Mouse (Mus musculus) megakaryocyte progenitor cell, adult 5-6 weeks (primary cell): ENCODE data around the gene Prcp. TPM values are rescaled to one million over a fixed set of nuclear protein-coding genes. Genes with fewer than 3 reads are reported as not detected.

Source experiments
- ATAC-seq: replicated peaks from 2 replicates; pipeline ENCODE4 v1.8.0; 2016; ENCODE audit warnings: mild to moderate bottlenecking, moderate TSS enrichment, inconsistent platforms; ENCODE audit not compliant: poor library complexity
- total RNA-seq, 2 experiments: library from RNA; stranded (forward) in 1 of 2; stranded (reverse) in 1 of 2; fragments of 157-497, 149-512 nt in 1 of 2; fragments of 200-1000 nt in 1 of 2; gene quantifications; 2 replicates each; pipeline versions ENCODE4 v1.2.3 to v1.2.4; 2015 to 2017

The Prcp gene
- total RNA-seq (2015) (111 and 115 TPM in 2 replicates), total RNA-seq (2017) (30.8 and 33.2 TPM in 2 replicates)

DNA sequence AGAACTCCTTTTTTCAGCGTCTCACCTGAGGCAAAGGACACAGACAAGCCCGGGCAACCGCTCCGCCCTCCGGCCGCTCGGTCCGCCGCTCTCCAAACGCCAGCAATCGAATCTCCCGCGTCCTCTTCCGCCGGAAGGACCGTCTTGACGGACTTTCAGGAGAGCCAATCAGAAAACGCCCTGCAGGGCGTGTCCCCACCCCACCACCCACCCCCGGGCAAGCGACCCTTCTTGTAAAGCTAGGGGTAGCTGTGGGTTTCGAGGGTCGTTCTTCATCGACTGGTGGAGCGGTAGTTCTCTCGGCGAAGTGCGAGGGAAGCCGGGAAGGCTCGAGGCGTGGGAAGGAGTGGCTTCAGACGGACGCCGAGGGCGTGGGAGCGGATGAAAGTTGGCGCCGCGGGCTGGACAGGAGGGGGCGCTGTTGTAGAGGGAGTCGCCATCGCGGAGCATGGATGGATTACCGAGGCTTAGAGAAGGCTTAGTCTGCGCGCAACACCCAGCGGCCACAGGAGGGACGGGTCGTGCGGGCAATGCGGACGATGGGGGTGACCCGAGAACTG, at the start of gene Prcp, which contains the start of gene Ddias:
Gene Prcp, plus strand, starts transcription at position 355 of the 560 bp plus-strand sequence.
Gene Ddias, minus strand, starts transcription at position 132 of the 560 bp plus-strand sequence.
- ATAC-seq = peak; percentile 49

DNA sequence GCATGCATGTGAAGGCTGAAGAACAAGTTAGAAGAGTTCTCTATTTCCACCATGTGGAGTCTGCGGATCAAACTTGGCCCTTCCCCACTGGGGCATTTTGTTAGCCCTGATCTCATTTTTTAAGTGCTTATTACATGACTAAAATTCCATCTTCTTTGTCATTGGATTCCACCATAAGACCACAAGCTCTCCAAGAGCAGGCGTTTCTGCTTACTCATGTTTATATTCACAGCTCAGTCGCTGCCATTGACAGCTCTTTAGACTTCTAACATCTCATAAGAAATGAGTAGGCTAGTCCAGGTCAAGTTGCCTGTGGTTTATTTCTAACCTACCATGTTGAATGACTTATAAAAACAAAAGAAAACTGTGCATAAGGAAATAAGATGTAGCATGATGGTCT, 48.0 kb upstream of the Prcp start:
- ATAC-seq = no peak

DNA sequence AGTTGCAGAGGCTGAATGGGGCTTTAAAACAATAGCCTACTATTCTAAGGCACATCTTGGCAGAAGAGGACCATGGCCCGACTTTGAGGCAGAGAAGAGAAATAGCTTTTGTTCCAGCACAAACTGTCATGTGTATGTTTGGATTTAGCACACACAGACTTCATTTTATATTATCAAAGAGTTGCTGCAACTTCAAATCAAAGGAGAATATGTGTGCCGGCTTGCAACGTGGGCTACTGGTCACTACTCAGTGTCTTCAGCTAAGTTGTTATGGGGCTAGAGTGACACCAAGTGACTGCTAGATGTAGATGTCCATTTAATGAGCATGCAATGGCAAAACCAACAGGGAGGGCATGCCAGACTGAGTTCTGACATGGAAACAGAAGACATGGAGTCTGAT, 46.3 kb upstream of the Prcp start:
- no peak for ATAC-seq

DNA sequence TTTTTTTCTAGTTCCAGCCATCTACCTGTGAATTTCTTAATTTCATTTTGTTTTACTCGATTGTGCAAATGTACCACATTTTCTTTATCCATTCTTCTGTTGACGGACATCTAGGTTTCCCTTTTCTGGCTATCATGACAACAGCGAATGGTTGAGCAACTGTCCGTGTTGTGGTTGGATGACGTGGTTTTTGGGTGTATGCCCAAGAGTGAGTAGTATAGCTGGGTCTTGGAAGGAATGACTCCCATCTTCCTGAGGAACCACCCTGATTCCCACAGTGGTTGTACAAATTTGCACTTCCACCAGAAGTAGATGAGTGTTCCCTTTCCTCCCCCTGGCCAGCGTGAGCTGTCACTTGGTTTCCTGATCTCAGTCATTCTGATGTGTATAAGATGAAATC, 41.9 kb upstream of the Prcp start:
- ATAC-seq = peak; percentile 77

DNA sequence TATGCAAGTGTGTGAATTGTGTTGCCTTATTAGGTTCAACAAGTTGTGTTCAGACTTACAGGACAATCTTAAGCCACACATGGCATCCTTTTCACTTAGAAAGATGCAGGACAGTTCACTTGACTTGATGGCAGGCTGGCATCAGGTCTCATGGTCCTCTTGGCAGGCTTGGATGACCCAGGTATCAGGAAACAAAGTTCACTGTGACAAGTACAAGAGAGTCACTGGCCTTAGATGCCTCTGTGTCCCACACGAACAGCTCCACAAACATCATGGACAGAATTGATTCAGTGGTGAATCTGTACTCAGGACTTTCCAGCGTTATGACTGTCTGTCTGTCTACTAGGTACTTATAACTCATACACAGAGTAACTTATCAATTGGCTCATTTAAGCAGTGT, 39.9 kb upstream of the Prcp start:
- no peak for ATAC-seq

DNA sequence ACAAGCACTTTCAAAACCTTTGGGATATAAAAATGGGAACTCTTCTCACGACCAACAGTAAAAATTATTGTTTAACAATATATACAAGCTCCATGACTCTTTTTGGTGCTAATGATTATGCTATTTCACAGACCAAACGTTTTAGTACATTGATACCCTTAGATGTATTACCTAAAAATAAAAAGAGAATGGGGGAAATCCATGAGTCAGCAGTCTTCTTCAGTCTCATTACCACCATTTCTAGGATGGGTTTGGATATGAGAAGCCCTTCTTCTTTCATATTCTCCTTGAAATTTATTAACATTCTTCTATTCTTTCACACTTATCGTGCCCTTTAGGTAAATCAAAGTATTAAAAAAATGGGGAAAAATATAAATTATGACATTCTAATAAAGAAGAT, 37.8 kb upstream of the Prcp start:
- no peak for ATAC-seq

DNA sequence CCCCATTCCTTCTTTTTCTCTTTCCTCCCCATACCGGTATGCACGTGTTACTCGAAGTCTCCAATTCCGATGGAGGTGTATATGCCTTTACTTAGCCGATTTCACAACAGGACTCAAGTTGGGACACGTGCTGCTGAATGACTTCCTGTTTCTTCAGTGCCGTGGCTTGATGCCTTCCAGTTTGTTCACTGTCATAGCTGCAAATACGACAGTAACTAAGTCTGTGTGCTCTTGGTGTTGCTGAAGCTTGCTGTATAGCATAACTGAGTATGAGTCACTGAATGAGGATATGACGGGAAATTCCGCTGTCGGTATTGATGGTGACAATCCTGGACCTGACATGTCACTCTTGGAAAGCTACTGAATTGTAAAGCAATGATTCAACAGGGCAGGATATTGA, 37.0 kb upstream of the Prcp start:
- peak; percentile 93 for ATAC-seq

DNA sequence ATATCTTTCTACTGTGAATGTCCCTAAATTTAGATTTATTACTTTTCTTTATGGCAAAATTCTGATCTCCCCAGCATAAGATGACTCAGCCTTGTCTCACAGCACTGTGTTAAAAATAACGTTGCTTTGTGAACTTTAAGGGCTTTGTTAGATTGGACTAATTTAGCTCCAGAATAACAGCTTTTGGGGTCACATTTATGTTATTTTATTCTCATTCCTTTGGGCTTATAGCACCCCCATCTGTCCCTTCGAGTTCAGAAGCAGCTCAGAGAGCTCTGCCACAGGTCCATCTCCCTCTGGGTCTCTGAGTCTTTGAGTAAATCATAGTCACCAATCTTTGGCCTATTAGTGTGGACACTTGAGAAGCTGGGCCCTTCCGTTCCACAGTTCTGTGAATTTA, 36.4 kb upstream of the Prcp start:
- ATAC-seq = no peak

DNA sequence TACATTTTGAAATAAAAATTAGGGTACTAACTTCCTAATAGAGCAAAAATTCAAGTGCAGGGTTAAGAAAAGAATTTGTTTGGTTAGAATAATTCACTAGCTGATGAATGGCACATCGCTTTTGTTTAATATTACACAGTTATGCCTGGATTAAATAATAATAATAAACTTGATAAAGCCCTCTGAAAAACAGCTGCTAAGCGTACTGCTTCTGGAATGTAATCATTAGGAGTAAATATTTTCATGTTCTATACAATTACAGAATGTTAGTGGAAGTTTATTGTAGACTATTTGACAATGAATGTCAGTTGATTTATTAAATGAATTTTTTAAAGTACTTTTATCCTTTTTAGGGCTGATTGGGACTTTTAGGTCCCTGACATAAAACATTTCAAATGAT, 32.0 kb upstream of the Prcp start:
- no peak for ATAC-seq

DNA sequence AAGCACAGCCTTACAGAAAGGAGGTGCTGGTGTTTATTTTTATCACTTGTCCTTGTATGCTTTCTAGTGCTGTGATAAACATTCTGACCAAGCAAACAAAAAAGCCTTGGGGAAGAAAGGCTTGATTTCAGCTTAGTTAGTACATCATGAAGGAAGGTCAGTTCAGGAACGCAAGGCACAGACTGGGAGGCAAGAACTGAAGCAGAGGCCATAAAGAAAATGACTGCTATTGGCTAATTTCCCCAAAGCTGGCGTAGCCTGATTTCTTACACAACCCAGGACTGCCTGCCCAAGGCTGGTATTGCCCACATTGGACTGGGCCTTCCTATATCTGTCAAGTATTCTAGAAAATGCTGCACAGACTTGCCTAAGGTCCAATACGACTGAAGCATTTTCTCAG, 26.0 kb upstream of the Prcp start:
- no peak; the same call in 1 of the 2 replicates for ATAC-seq

DNA sequence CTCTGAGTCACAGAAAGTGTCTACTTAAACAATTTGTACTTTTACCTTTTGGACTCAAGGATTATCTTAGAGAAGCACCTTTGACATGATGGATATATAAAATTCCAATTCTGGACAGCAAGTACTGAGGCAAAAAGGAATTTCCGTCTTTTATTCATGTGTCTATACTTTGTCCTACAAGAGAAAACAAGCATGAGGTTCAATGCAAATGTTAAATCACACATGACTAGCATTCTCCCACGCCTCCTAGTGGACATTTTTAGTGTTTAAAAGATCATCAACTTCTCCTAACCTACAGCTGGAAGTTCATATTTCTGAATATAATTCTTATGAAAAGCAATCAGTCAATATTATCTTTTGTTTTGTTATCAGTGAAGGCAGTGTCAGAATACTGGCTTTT, 7.7 kb upstream of the Prcp start:
- ATAC-seq = peak; percentile 83

DNA sequence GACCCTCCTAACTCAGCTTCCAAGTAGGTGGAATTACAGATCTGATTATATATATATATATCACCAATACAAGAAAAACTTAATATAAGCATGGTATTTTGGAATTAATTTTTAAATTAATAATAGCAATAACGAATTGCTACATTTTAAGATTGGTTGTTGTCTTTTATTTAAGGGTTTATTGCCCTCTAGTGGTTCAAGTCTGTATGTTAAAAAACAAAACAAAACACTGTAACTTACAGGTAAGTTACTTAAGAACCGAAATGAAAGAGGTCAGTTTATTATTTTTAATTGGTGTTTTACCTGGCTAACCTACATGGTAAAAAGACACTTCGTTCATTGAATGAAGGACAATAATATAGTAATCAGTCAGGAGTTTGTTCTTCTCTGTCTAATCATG, 4.1 kb upstream of the Prcp start:
- ATAC-seq = no peak

DNA sequence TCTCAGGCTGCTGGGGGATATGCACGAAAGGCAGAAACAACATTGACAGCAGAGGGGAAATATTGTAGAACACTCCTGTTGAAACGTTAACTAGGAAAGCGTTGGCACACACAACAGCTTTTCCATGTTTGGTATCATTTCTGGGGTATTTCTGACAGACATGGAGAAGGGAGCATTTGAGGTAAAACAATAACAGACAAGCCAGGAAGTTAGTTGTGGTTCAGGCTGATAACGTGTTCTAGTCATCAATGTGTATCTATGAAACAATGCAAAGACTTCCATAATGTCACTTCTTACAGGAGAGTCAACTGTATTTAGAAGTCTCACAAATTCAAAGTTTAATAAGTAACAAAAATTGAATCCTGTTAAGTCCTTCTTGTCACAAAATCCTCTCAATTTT, 2.7 kb upstream of the Prcp start:
- ATAC-seq = no peak

DNA sequence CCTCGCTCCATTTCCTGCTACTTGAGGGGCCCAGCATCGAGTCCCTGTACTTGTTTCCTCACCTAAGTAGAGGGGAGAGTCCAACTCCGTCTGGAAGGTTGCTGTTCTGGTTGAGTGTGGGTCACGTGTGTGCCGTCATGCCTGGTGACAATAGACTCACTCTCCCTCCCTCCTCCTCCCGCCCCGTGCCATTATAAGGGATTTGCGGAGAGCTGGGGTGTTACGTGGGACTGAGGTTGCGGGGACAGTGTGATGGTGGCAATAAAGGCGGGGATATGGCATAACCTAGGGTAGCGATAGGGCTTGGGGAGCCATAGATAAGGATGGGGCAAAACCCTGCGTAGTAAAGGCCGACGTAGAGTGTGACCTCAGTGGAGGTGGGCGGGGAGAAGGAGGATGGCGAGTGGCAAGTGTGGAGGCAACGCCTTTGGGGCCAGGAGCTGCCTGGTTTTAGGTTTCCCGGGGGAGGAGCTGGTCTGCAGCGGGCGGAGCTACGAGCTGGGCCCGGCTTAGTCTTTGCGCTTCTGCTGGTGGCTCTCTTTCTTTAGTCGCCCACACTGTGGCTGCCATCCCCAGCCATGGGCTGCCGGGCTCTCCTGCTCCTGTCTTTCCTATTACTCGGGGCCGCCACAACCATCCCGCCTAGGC, 615 bp downstream of the Prcp start:
- peak; percentile 65 for ATAC-seq

DNA sequence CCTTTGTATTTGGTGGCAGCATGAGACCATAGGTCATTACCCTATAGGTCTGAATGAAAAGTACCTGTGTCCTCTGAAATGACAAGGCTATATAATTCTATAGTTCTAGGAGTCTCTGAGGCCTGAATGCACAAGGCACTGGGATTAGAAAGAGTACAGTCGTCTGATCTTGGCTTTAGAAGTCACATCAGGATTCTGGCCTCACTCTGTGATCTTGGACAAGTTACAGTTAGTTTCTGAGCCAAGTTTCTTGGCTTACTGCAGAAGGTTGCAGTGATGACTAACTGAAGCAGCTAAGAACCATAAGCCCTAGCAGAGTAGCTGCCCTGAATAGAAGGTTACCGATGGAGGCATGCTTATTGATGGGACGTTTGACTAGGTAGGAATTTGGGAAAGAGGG, 1.8 kb downstream of the Prcp start:
- no peak for ATAC-seq

DNA sequence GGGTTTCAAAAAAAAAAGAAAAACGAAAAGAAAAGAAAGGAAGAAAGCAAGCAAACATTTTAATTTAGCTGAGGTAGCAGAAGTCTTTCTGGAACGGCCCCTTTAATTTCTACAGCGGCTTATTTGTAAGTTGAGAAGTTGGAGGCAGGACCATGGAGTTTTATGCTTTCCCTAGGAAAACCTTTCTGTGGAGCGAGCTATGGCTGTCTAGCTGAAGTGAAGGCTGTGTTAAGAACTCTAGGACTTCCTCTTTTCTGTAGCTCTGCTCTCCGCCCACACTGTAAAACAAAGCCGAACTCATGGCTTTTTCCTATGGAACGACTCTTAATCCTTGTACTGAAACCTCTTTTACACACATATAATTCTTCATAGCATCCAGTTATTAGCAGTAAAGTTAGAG, 2.3 kb downstream of the Prcp start:
- ATAC-seq = no peak

DNA sequence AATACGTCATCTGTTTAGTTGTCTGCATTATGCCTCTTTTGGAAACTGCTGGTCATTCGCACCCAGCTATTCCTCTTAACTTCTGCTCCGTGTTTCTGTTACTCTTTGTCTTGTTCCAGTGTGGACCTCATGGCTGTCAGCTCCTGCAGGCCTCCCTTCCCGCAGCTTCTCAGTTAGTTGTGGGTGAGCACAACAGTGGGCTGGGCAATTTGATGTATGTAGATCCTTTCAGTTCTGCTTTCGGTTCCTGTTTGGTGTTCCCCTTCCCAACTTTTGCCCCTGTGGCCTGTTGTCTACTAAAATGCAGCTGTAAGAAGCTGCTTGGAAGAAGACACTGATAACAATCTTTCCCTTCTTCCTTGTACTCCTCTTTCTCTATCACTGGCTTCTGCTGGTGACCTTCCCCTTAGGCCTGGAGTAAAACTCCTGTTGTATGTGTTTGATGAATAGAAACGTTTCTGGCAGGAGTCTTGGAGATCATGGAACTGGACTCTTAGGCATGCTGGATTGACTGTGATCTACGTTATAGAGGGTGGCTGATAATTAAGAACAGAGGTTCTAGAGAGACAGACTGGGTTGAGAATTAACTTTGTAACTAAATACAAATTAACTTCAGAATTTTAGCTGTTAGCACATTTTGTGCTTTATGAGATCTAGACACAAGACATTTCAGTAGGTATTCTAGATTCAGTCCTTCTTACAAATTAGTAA, 4.5 kb downstream of the Prcp start:
- ATAC-seq = peak; percentile 25

DNA sequence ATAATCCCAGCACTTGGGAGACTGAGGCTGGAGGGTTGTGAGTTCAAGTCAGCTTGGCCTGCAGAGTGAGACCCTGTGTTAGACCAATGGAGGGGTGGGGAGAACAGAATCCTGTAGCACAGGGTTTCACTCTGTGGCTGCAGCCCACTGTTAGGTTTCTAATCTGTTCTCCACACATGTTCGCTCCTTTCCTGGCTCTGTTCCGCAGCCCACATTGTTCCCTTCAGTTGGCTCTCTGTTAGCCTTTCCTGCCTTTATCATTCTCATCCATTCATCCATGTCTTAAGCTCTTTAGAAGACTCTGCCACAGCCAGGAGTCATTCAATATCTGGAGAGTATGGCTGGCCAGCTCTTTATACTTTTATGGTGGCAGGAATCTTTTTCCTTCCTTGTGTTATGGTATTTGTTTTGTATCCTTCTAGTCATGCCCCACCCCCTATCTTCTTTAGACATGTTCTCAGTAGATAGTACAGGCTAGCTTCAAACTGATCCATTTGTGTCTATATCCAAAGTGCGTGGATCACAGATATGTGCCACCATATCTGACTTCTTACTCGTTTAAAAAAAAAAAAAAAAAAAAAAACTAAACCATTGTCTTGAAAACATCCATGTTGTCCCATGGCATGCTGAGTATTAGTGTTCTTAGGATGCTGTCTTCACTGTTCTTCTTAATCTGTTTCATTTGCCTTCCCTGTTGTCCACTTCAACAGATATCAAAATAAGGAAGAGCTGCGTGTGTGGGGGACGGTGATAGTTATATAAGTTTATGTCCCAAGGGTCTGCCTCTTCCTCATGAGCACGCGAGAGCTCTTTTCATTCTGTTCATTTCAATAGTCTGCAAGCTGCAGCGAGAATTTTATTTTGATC, 9.8 kb downstream of the Prcp start:
- ATAC-seq = peak; percentile 77

DNA sequence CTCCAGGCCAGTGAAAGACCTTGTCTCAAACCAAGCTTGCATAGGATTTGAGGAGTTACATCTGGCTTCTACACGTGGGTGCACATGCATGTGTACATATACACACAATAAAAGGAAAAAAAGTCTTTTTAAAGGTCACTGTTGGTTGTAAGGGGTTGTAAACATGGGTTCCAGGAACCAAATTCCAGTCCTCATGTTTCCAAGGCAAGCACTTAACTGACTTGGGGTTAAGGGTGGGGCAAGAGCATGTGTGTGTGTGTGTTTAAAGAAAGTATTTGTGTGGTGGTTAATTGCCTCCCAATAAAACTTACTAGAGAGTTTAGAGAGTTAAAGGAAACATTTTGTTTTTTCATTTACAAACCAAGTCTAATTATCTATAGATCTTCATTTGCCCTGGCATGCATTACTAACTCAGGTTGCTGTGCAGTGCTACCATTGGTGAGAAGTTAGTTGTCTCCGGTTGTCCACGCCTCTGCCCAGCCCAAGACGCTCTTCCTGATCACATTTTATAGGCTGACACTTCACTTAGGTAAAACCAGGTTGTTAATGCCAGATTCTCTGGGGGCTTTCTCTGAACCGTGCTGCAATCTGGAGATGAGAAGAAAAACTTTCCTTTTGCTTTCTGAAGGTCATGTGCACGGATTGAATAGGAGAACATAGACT, 10.9 kb downstream of the Prcp start:
- ATAC-seq = no peak

DNA sequence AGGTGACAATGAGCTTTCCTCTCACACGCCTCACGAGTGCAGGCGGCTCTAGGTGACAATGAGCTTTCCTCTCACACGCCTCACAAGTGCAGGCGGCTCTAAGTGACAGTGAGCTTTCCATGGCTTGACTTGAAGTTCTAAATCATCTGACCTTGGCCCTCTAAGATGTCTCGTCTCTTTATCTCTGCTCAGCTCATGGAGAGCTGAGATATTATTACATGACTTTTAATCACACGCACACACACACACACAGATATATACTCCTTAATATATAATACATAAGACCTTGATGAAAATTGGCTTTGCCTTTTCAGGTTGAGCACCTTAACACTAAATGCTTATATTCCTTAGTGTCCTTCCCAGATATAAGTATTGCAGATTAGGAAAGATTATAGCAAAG, 12.5 kb downstream of the Prcp start:
- ATAC-seq = peak; percentile 47

DNA sequence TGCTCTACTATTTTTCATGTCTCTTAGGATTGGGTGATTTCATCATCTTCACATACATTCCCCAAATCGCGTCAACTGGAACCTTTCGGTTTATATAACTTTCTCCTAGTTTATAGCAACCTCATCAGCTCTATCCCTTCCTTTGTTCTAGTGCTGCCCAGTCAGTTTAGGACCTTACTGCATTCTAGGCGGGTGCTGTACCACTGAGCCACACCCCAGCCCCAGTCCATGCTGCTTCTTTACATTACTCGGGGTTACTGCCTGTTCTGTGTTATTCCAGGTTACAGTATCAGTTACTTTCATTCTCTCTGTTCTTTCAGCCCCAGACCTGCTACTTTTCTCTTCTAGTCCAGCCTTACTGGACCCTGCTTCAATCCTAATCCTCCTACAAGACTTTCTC, 13.0 kb downstream of the Prcp start:
- no peak for ATAC-seq
